Mouse (Mus musculus) thymus, adult 2 months (tissue): ENCODE data around the gene Gli3. TPM values are rescaled to one million over a fixed set of nuclear protein-coding genes. Genes with fewer than 3 reads are reported as not detected.
A peak's percentile ranks its signal among the peaks of the same experiment; 100 is the strongest.

Source experiments
- DNase-seq: peaks from one replicate; pipeline ENCODE4 v3.0.0; 2021
- H3K27ac ChIP-seq: fragments of 200-500 bp; 2 replicates; pipeline ENCODE4 v1.5.1; 2012; ENCODE audit warnings: low read length, control low read depth; ENCODE audit not compliant: control insufficient read depth, insufficient read depth
- H3K27me3 ChIP-seq: fragments of 200-500 bp; 2 replicates; pipeline ENCODE4 v1.6.1; 2012; ENCODE audit warnings: mild to moderate bottlenecking, low read length, moderate library complexity, mixed read lengths; ENCODE audit not compliant: control insufficient read depth, insufficient read depth
- H3K36me3 ChIP-seq: fragments of 200-500 bp; 2 replicates; pipeline ENCODE4 v1.6.1; 2012; ENCODE audit warnings: mild to moderate bottlenecking, low read length, moderate library complexity; ENCODE audit not compliant: control insufficient read depth, insufficient read depth
- H3K4me1 ChIP-seq: fragments of 200-500 bp; replicated peaks from 2 replicates; pipeline ENCODE4 v1.6.1; 2012; ENCODE audit warnings: low read length; ENCODE audit not compliant: control insufficient read depth, insufficient read depth
- H3K4me3 ChIP-seq: fragments of 200-500 bp; 2 replicates; pipeline ENCODE4 v1.5.1; 2012; ENCODE audit warnings: mild to moderate bottlenecking, low read length, control low read depth, moderate library complexity; ENCODE audit not compliant: control insufficient read depth, insufficient read depth
- CTCF ChIP-seq: fragments of 200-500 bp; IDR thresholded peaks from 2 replicates; pipeline ENCODE4 v1.5.1; 2012; ENCODE audit warnings: mild to moderate bottlenecking, control low read depth, low read length, moderate library complexity, borderline replicate concordance; ENCODE audit not compliant: control insufficient read depth, poor library complexity, insufficient read depth; ENCODE audit errors: extremely low read depth
- POLR2A ChIP-seq: fragments of 200-500 bp; IDR thresholded peaks from 2 replicates; pipeline ENCODE4 v1.6.1; 2012; ENCODE audit warnings: mild to moderate bottlenecking, low read length, control low read depth, moderate library complexity; ENCODE audit not compliant: control insufficient read depth, poor library complexity, insufficient read depth; ENCODE audit errors: extremely low read depth
- WGBS: fragments of 180-500 bp; shearing (Covaris S2); methylation state at CpG from one replicate; pipeline ENCODE4 v1.1.7; 2018; 5-methylcytosine and 5-hydroxymethylcytosine counted together
- polyA plus RNA-seq: library from polyadenylated mRNA; depleted of rRNA; stranded (reverse); fragments of >200 nt; gene quantifications from 2 replicates; pipeline ENCODE4 v1.2.3, GENCODE M21; 2012

Gli3 gene
- polyA plus RNA-seq, 1 experiment: 2.3 TPM

DNA sequence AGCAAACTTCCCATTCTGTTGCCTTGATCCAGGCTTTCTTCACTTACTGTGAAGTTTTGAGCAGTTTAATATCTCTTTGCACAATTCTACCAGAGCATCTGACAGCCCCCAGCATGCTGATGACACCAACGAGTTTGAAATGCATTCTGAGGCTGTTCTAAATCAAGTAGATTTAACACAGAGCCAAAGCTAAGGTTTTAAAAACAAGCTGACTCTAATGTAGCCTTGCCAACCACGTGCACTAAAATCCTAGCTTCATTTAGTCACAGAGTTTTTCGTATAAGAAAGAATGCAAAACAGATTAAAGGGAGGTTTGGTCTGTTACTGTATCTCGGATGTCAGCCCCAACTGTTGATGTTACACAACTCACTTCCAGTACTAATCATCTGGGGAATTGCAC lies 279.7 kb downstream of the Gli3 start:
- no peak overlapping the region for H3K27ac ChIP-seq
- no peaks in the 10 kb centered on the region for H3K4me1 ChIP-seq
- no peaks in the 10 kb centered on the region for H3K27me3 ChIP-seq
- TF ChIP-seq CTCF (no peak), POLR2A (no peak)
- no peaks in the 10 kb centered on the region for H3K36me3 ChIP-seq
- DNase-seq: no peak
- H3K4me3 ChIP-seq: no peak overlapping the region
- 78% methylated on average over 4 of the region's 4 CpGs for WGBS

DNA sequence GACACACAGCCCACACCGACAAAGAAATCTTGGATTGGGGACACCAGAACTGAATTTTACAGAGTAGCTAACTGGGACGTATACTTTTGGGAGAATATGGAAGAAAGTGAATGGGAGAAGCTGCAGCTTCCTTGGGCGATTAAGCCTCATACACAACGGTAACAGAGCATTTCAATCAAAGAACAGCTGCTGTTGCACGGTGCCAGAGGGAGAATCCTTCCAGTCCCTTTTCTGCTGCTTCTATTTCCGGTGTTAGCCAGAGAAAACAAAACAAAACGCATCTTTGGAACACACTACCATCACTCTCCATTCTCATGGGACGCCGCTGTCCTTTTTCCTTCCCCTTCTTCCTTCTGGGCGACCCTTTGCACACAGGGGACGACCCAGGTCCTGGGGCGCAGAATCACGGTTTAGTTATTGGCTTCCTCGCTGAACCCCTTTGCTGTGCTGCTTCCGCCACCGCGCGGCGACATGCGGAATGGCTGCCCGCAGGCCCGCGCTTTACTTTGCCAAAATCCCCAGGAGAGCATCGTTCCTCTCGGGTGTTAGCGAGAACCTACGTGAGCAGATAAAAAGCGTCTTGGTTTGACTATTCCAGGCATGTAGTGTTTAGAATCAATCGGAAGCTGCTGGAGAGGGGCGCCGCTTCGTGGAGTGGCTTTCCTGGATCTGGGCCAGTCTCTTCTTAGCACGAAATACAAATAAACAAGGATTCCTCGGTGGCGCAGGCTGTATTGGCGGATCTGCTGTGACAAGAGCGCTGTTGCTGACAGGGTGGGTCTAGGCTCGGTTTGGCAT lies 296.0 kb downstream of the Gli3 start:
- peak; percentile 87 for TF ChIP-seq CTCF
- TF ChIP-seq POLR2A: no peak
- no peaks in the 10 kb centered on the region for H3K27me3 ChIP-seq
- no peak overlapping the region for H3K4me3 ChIP-seq

DNA sequence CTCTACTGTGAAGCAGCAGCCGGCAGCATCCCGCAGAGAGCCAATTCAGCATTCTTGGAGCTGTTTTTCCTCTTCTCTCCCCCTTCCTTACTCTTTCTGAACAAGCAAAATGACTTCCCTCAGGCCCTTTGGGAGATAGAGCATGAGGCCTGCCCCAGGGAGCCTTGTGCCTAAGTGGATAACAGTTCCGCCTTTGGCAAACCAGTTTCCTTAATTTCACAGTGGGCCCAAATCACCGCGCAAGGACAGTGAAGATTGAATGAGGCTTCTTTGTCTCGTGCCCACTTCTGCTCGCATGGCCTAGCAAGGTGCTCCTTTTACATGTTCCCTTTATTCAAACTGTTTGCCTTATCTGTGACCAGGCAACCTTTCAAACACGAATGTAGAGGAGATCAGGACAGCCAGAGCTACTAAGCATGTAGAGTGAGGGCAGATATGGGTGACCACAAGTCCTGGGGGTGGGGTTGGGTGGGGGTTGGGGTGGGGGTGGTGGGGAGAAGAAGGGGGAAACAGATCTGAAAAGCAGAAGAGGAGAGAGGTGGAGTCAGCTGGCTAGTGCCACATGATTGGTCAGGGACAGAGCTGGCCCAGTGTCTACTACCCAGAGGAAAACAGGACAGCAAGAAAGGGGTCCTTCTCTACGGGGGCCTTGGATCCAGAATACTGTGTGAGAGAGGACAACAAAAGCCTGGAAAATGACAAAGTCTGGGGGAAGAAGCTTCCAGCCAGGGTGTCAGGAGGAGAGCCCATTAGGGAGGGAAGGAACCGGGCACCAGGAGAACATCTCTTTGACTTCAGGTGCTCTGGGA lies 296.8 kb downstream of the Gli3 start:
- H3K36me3 ChIP-seq: no peaks in the 10 kb centered on the region
- no peak overlapping the region for H3K27ac ChIP-seq
- WGBS: 53% methylated on average over 10 of the region's 10 CpGs
- H3K4me1 ChIP-seq: no peaks in the 10 kb centered on the region; the same call in 1 of the 2 replicates
- H3K4me3 ChIP-seq: no peak overlapping the region
- no peak for DNase-seq
- no peaks in the 10 kb centered on the region for H3K27me3 ChIP-seq
- TF ChIP-seq POLR2A (no peak), CTCF (no peak)

More for the DNA sequence above, 296.0 kb downstream of the Gli3 start:
- Histone ChIP-seq H3K4me1 (no peaks in the 10 kb centered on the region; the same call in 1 of the 2 replicates), H3K36me3 (no peaks in the 10 kb centered on the region), H3K27ac (no peak overlapping the region)
- WGBS: 10% methylated on average over 38 of the region's 38 CpGs
- DNase-seq: peak; percentile 60

DNA sequence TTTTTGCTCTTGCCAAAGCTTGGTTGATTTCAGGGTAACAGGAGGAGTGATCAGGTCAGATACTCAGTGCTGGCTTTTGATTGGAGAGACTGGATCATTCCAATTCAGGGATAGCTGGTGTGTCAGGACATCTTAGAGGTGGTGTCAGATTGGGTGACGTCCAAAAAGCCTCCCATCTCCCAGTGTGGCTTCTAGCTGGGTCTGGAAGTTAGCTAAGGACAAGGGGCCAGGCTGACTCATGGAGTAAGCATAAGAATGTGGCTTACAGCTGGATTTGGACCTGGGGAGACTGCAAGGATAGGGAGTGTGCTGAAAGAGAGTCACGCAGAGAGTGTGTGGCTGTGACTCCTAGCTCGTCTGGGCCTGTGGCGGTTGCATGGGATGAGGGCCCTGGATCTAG lies 299.3 kb downstream of the Gli3 start:
- Histone ChIP-seq H3K36me3 (no peaks in the 10 kb centered on the region), H3K4me1 (no peaks in the 10 kb centered on the region; the same call in 1 of the 2 replicates), H3K27me3 (no peaks in the 10 kb centered on the region), H3K4me3 (no peak overlapping the region), H3K27ac (no peak overlapping the region)
- TF ChIP-seq CTCF: no peak
- no peak for TF ChIP-seq POLR2A
- 97% methylated on average over 4 of the region's 4 CpGs for WGBS
- no peak for DNase-seq

DNA sequence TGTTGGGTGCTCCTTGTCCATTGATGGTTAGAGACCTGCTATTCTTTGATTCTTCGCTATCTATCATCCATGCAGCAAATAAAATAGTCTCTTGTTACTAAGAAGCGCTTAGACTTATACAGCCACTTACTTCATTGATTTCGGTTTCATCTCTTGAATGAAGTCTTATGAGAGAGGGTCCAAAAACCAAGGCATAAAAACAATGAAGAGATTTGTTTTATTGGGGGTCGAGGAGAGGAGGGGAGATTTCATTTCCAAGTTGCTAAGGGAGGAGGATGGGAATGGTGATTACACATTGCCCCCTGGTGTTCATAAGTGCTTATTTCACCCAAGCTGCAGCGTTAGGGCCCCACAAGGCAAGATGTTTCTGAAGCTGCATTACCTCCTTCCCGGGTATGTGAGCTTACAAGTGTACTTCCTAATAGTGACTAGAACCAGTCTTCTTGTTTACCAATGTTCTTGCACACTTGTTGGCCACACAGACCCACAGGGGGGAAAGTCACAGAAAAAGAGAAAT lies 299.9 kb downstream of the Gli3 start:
- TF ChIP-seq POLR2A: no peak
- TF ChIP-seq CTCF: no peak
- no peaks in the 10 kb centered on the region for H3K27me3 ChIP-seq
- no peaks in the 10 kb centered on the region for H3K36me3 ChIP-seq
- WGBS: 46% methylated on average over 6 of the region's 6 CpGs
- no peak overlapping the region for H3K4me3 ChIP-seq
- H3K4me1 ChIP-seq: no peaks in the 10 kb centered on the region; the same call in 1 of the 2 replicates
- no peak overlapping the region for H3K27ac ChIP-seq
- DNase-seq: peak; percentile 19

DNA sequence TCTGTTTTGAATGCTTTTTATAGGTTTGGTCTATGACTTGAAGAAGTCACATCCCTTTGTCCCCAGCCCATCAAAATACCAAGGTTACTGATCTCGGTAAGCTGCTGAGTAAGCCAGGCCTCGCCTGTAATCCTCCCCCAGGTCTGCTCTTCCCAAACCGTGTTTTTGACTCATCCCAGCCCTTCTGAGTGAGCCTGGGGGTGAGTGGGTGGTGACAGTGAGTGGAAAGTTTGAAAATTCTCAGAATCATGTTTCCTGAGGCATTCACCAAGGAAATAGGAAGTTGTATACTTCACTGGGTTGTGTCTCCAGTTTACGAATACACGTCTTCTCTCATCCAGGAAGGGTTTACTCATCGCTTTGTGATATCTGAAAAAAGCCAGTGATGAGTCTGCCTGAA lies 314.6 kb downstream of the Gli3 start:
- no peaks in the 10 kb centered on the region for H3K36me3 ChIP-seq
- H3K27me3 ChIP-seq: no peaks in the 10 kb centered on the region
- 84% methylated on average over 6 of the region's 6 CpGs for WGBS
- TF ChIP-seq CTCF: no peak
- no peak overlapping the region for H3K27ac ChIP-seq
- DNase-seq: no peak
- H3K4me3 ChIP-seq: no peak overlapping the region
- no peaks in the 10 kb centered on the region for H3K4me1 ChIP-seq
